Mouse (Mus musculus) heart, embryonic 12.5 days (tissue): Measurements from ENCODE around the gene Traf7. TPM values are rescaled to one million over a fixed set of nuclear protein-coding genes. Genes with fewer than 3 reads are reported as not detected.
A peak's percentile ranks its signal among the peaks of the same experiment; 100 is the strongest.

ENCODE experiments used
- ATAC-seq: fragments of 200-750 bp; cut with Nextera tagmentation; 2 replicates; pipeline ENCODE4 v1.8.0; 2017; ENCODE audit warnings: moderate TSS enrichment, moderate library complexity; ENCODE audit not compliant: insufficient number of reproducible peaks, low FRiP score
- H3K27ac ChIP-seq: fragments of 300-500 bp; sonication (generic); 2 replicates; pipeline ENCODE4 v1.5.1; 2016; ENCODE audit warnings: mild to moderate bottlenecking, moderate library complexity; ENCODE audit not compliant: poor library complexity, severe bottlenecking
- H3K27me3 ChIP-seq: fragments of 300-500 bp; sonication (generic); replicated peaks from 2 replicates; pipeline ENCODE4 v1.6.1; 2016; ENCODE audit warnings: mild to moderate bottlenecking, moderate library complexity
- H3K36me3 ChIP-seq: fragments of 300-500 bp; sonication (generic); 2 replicates; pipeline ENCODE4 v1.6.1; 2016; ENCODE audit warnings: mild to moderate bottlenecking, moderate library complexity
- H3K4me1 ChIP-seq: fragments of 300-500 bp; sonication (generic); replicated peaks from 2 replicates; pipeline ENCODE4 v1.6.1; 2016; ENCODE audit warnings: mild to moderate bottlenecking
- H3K4me2 ChIP-seq: fragments of 300-500 bp; sonication (generic); 2 replicates; pipeline ENCODE4 v1.6.1; 2016; ENCODE audit warnings: mild to moderate bottlenecking, moderate library complexity
- H3K4me3 ChIP-seq: fragments of 300-500 bp; sonication (generic); 2 replicates; pipeline ENCODE4 v1.5.1; 2016; ENCODE audit warnings: mild to moderate bottlenecking
- H3K9ac ChIP-seq: fragments of 300-500 bp; sonication (generic); 2 replicates; pipeline ENCODE4 v1.6.1; 2016; ENCODE audit warnings: mild to moderate bottlenecking, moderate library complexity
- H3K9me3 ChIP-seq: fragments of 300-500 bp; sonication (generic); replicated peaks from 2 replicates; pipeline ENCODE4 v1.6.1; 2016; ENCODE audit warnings: mild to moderate bottlenecking, moderate library complexity
- WGBS: fragments of 180-500 bp; shearing (Covaris S2); methylation state at CpG from one replicate; pipeline ENCODE4 v1.1.7; 2016; 5-methylcytosine and 5-hydroxymethylcytosine counted together
- polyA plus RNA-seq: library from polyadenylated mRNA; unstranded; fragments of >200 nt; fragmentation: Nextera tagmentation; extraction: Ambion mirVana; gene quantifications from 2 replicates; pipeline ENCODE4 v1.2.1, GENCODE M21; 2016

Gene Traf7
- 71.8 and 81.4 TPM in 2 replicates for polyA plus RNA-seq

- under 1% methylated on average over 40 of the region's 40 CpGs for WGBS
- peak; percentile 97 for ATAC-seq
- Histone ChIP-seq H3K36me3 (peaks cover 24% of the 10 kb centered on the region), H3K4me3 (peak within 1 kb of the TSS; percentile 79), H3K9me3 (no peaks in the 10 kb centered on the region), H3K27me3 (no peaks in the 10 kb centered on the region), H3K27ac (peak within 1 kb of the TSS; percentile 87), H3K4me2 (peak within 1 kb of the TSS; percentile 89), H3K9ac (peak within 1 kb of the TSS; percentile 92), H3K4me1 (peaks cover 67% of the 10 kb centered on the region)
Observed at GRCm38 (mm10) chr17:24527723-24528559, at the start of gene Traf7. Gene Traf7, minus strand, starts transcription at chr17:24527938.

- Histone ChIP-seq H3K27ac (no peak overlapping the region), H3K9ac (no peak overlapping the region), H3K36me3 (peaks cover 99% of the 10 kb centered on the region), H3K4me3 (no peak overlapping the region), H3K4me1 (no peaks in the 10 kb centered on the region), H3K9me3 (no peaks in the 10 kb centered on the region), H3K27me3 (no peaks in the 10 kb centered on the region), H3K4me2 (no peak overlapping the region)
- WGBS = 91% methylated on average over 9 of the region's 9 CpGs
- ATAC-seq = no peak
Observed at GRCm38 (mm10) chr17:24573811-24574210, 46.1 kb upstream of the Traf7 start.

DNA sequence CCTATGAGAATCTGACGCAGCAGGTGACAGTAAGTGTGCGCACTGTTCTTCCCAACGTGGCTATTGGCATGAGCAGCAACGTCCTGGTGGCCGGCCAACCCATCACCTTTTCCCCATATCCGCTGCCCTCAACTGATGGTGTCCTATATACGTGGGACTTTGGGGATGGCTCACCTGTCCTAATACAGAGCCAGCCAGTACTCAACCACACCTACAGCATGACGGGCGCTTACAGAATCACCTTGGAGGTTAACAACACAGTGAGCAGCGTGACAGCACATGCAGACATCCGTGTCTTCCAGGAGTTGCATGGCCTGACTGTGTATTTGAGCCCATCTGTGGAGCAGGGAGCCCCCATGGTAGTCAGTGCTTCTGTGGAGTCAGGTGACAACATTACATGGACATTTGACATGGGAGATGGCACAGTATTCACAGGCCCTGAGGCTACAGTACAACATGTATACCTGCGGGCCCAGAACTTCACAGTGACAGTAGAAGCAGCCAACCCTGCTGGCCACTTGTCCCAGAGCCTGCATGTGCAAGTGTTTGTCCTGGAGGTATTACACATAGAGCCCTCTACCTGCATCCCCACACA lies 45.0 kb upstream of the Traf7 start:
- Histone ChIP-seq H3K4me3 (no peak overlapping the region), H3K36me3 (peaks cover 95% of the 10 kb centered on the region), H3K4me1 (no peaks in the 10 kb centered on the region), H3K27me3 (no peaks in the 10 kb centered on the region), H3K4me2 (no peak overlapping the region), H3K9me3 (no peaks in the 10 kb centered on the region), H3K27ac (no peak overlapping the region), H3K9ac (no peak overlapping the region)
- no peak for ATAC-seq
- WGBS = 90% methylated on average over 12 of the region's 12 CpGs

DNA sequence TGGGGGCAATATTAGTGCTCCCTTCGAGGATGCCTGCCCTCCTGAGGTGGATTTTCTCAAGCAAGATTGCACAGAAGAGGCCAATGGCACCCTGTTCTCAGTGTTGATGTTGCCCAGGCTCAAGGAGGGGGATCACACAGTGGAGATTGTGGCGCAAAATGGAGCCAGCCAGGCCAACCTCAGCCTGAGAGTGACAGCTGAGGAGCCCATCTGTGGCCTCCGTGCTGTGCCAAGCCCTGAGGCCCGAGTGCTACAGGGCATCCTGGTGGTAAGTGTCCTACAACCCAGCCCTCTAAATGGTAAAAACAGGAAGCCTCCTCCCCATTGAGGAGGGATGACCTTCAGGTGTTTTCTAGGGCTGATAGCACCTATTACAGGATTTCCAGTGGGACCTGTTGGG lies 42.1 kb upstream of the Traf7 start:
- H3K4me2 ChIP-seq = no peak overlapping the region
- H3K9ac ChIP-seq = no peak overlapping the region
- peaks cover 11% of the 10 kb centered on the region for H3K4me1 ChIP-seq
- no peak overlapping the region for H3K27ac ChIP-seq
- no peaks in the 10 kb centered on the region for H3K9me3 ChIP-seq
- no peak for ATAC-seq
- no peaks in the 10 kb centered on the region for H3K27me3 ChIP-seq
- no peak overlapping the region for H3K4me3 ChIP-seq
- WGBS = 85% methylated on average over 4 of the region's 4 CpGs
- H3K36me3 ChIP-seq = peaks cover 83% of the 10 kb centered on the region

DNA sequence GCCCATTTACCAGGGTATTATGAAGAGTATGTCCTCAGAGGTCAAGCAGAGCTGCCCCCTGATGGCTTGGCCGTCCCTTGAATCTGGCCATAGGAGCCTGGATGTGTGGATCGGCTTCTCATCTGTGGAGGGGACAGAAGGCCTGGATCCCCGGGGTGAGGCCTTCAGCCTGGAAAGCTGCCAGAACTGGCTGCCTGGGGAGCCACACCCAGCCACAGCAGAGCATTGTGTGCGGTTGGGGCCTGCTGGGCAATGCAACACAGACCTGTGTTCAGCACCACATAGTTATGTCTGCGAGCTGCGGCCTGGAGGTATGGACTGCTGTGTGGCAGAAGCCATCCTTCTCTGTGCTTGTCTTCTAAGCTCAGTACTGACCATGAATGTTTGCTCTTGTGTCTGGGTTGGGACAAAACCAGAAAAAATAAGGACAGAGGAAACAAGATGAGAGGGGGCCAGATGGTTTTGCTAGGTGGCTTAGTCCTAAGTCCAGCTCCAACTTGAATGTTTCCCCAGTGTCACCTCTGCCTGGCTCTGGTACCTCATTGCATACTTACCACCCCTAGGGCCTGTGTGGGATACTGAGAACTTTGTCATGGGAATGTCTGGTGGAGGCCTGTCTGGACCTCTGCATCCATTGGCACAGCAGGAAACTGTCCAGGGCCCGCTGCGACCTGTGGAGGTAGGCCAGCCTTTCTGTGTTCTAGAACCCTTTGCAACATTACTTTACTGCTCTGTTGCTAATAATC lies 39.5 kb upstream of the Traf7 start:
- 60% methylated on average over 8 of the region's 8 CpGs for WGBS
- Histone ChIP-seq H3K9me3 (no peaks in the 10 kb centered on the region), H3K4me1 (peaks cover 17% of the 10 kb centered on the region), H3K27me3 (no peaks in the 10 kb centered on the region), H3K36me3 (peaks cover 57% of the 10 kb centered on the region), H3K27ac (no peak overlapping the region), H3K9ac (peak overlapping the region; percentile 5), H3K4me3 (no peak overlapping the region), H3K4me2 (no peak overlapping the region)
- ATAC-seq = peak; percentile 61; the same call in 1 of the 2 replicates

DNA sequence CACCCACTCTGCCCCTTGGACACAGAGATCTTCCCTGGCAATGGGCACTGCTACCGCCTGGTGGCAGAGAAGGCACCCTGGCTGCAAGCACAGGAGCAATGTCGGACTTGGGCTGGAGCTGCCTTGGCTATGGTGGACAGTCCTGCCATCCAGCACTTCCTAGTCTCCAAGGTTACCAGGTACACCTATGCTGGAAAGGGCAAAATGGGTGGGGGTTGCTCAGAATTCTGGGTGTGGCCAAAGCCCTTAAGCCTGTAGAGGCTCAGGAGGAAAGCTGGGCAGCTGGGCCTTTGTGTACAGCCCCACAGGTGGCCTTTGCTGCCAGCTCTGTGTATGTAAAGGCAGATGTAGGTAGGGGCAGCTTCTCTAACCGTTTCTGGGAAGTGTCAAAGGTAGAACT lies 38.1 kb upstream of the Traf7 start:
- no peak overlapping the region for H3K9ac ChIP-seq
- H3K27ac ChIP-seq = no peak overlapping the region
- H3K4me3 ChIP-seq = no peak overlapping the region
- H3K9me3 ChIP-seq = no peaks in the 10 kb centered on the region
- no peak overlapping the region for H3K4me2 ChIP-seq
- WGBS = 73% methylated on average over 3 of the region's 3 CpGs
- peaks cover 43% of the 10 kb centered on the region for H3K36me3 ChIP-seq
- no peaks in the 10 kb centered on the region for H3K27me3 ChIP-seq
- H3K4me1 ChIP-seq = peaks cover 27% of the 10 kb centered on the region
- no peak for ATAC-seq

GRCm38 (mm10) chr17:24565092-24565491 lies 37.4 kb upstream of the Traf7 start:
- no peaks in the 10 kb centered on the region for H3K27me3 ChIP-seq
- peaks cover 36% of the 10 kb centered on the region for H3K36me3 ChIP-seq
- H3K9ac ChIP-seq = no peak overlapping the region
- no peak for ATAC-seq
- no peaks in the 10 kb centered on the region for H3K9me3 ChIP-seq
- peaks cover 34% of the 10 kb centered on the region for H3K4me1 ChIP-seq
- H3K4me2 ChIP-seq = no peak overlapping the region
- no peak overlapping the region for H3K4me3 ChIP-seq
- no peak overlapping the region for H3K27ac ChIP-seq
- WGBS = 82% methylated on average over 3 of the region's 3 CpGs

DNA sequence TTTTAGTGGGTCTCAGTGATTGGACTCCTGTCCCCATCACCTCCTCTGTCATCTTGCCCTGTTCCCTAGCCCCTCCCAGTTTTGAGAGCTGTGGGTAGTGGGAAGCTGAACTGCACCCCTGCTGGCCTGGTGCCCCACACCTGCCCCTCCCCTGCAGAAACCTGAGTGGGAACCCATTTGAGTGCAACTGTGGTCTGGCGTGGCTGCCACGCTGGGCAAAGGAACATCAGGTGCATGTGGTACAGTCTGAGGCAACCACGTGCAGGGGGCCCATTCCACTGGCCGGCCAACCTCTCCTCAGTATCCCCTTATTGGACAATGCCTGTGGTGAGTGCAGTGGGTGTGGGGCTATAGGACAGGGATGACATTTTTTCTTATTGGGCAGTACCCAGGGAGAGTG lies 36.7 kb upstream of the Traf7 start:
- peaks cover 30% of the 10 kb centered on the region for H3K36me3 ChIP-seq
- H3K9me3 ChIP-seq = no peaks in the 10 kb centered on the region
- H3K9ac ChIP-seq = no peak overlapping the region
- H3K4me1 ChIP-seq = peaks cover 36% of the 10 kb centered on the region
- no peak for ATAC-seq
- WGBS = 89% methylated on average over 4 of the region's 4 CpGs
- H3K27me3 ChIP-seq = no peaks in the 10 kb centered on the region
- no peak overlapping the region for H3K4me3 ChIP-seq
- no peak overlapping the region for H3K27ac ChIP-seq
- no peak overlapping the region for H3K4me2 ChIP-seq

DNA sequence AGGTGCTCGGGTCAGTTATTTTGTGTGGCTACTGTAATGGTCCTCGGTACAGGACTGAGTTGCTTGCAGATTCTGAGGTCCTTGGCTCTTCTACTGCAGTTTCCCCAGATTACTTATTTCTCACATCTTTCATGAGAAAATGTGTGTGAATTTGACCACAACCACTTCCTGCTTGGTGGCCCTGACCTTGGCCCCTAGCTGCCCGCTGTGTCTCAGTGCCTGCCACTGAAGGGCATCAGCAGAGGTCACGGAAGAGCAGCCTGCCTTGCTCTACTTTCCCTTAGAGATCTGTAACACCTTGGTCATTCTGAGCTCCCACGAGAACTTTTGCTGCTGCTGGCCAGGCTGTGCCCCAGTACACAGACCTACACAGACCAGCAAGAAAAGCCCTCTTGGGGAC lies 35.9 kb upstream of the Traf7 start:
- 65% methylated on average over 5 of the region's 5 CpGs for WGBS
- Histone ChIP-seq H3K4me1 (peaks cover 43% of the 10 kb centered on the region), H3K4me3 (no peak overlapping the region)

GRCm38 (mm10) chr17:24561592-24561991 lies 33.9 kb upstream of the Traf7 start:
- 59% methylated on average over 2 of the region's 2 CpGs for WGBS
- Histone ChIP-seq H3K9me3 (no peaks in the 10 kb centered on the region), H3K27me3 (no peaks in the 10 kb centered on the region), H3K36me3 (peaks cover 16% of the 10 kb centered on the region), H3K27ac (no peak overlapping the region), H3K4me3 (no peak overlapping the region), H3K4me2 (no peak overlapping the region), H3K9ac (no peak overlapping the region), H3K4me1 (peaks cover 47% of the 10 kb centered on the region)
- ATAC-seq = no peak

More for the DNA sequence above, 35.9 kb upstream of the Traf7 start:
- no peak for ATAC-seq
- no peak overlapping the region for H3K4me2 ChIP-seq
- H3K27ac ChIP-seq = no peak overlapping the region
- H3K27me3 ChIP-seq = no peaks in the 10 kb centered on the region
- peaks cover 22% of the 10 kb centered on the region for H3K36me3 ChIP-seq
- no peaks in the 10 kb centered on the region for H3K9me3 ChIP-seq
- no peak overlapping the region for H3K9ac ChIP-seq
